Mouse (Mus musculus) thymus, adult 2 months (tissue): Measurements from ENCODE around the gene Cyp39a1. TPM values are rescaled to one million over a fixed set of nuclear protein-coding genes. Genes with fewer than 3 reads are reported as not detected.

Experiments used
- DNase-seq: peaks from one replicate; pipeline ENCODE4 v3.0.0; 2021
- H3K27ac ChIP-seq: fragments of 200-500 bp; 2 replicates; pipeline ENCODE4 v1.5.1; 2012; ENCODE audit warnings: low read length, control low read depth; ENCODE audit not compliant: control insufficient read depth, insufficient read depth
- H3K27me3 ChIP-seq: fragments of 200-500 bp; 2 replicates; pipeline ENCODE4 v1.6.1; 2012; ENCODE audit warnings: mild to moderate bottlenecking, low read length, moderate library complexity, mixed read lengths; ENCODE audit not compliant: control insufficient read depth, insufficient read depth
- H3K36me3 ChIP-seq: fragments of 200-500 bp; 2 replicates; pipeline ENCODE4 v1.6.1; 2012; ENCODE audit warnings: mild to moderate bottlenecking, low read length, moderate library complexity; ENCODE audit not compliant: control insufficient read depth, insufficient read depth
- H3K4me1 ChIP-seq: fragments of 200-500 bp; replicated peaks from 2 replicates; pipeline ENCODE4 v1.6.1; 2012; ENCODE audit warnings: low read length; ENCODE audit not compliant: control insufficient read depth, insufficient read depth
- H3K4me3 ChIP-seq: fragments of 200-500 bp; 2 replicates; pipeline ENCODE4 v1.5.1; 2012; ENCODE audit warnings: mild to moderate bottlenecking, low read length, control low read depth, moderate library complexity; ENCODE audit not compliant: control insufficient read depth, insufficient read depth
- CTCF ChIP-seq: fragments of 200-500 bp; IDR thresholded peaks from 2 replicates; pipeline ENCODE4 v1.5.1; 2012; ENCODE audit warnings: mild to moderate bottlenecking, control low read depth, low read length, moderate library complexity, borderline replicate concordance; ENCODE audit not compliant: control insufficient read depth, poor library complexity, insufficient read depth; ENCODE audit errors: extremely low read depth
- POLR2A ChIP-seq: fragments of 200-500 bp; IDR thresholded peaks from 2 replicates; pipeline ENCODE4 v1.6.1; 2012; ENCODE audit warnings: mild to moderate bottlenecking, low read length, control low read depth, moderate library complexity; ENCODE audit not compliant: control insufficient read depth, poor library complexity, insufficient read depth; ENCODE audit errors: extremely low read depth
- WGBS: fragments of 180-500 bp; shearing (Covaris S2); methylation state at CpG from one replicate; pipeline ENCODE4 v1.1.7; 2018; 5-methylcytosine and 5-hydroxymethylcytosine counted together
- polyA plus RNA-seq: library from polyadenylated mRNA; depleted of rRNA; stranded (reverse); fragments of >200 nt; gene quantifications from 2 replicates; pipeline ENCODE4 v1.2.3, GENCODE M21; 2012

The Cyp39a1 gene
- polyA plus RNA-seq, 1 experiment, result 0.35 TPM

DNA sequence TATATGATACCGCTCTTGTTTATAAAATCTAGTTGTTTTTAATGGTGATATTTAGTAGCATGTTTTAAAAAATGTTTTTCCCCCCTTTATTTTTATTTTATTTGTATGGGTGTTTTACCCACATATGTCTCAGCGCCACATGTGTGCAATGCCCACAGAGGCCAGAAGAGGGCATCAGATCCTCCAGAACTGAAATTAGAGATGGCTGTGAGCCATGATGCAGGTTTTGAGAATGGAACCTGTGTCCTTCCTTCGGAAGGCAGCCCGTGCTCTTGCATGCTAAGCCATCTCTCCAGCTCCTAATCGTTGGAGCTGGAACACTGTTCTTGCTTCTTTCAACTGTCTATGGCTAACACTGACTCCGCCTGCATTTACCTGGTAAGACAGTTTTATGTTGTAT, 33.8 kb downstream of the Cyp39a1 start:
- 66% methylated on average over 6 of the region's 6 CpGs for WGBS
- H3K4me1 ChIP-seq, result no peaks in the 10 kb centered on the region
- peak; percentile 53 for DNase-seq

DNA sequence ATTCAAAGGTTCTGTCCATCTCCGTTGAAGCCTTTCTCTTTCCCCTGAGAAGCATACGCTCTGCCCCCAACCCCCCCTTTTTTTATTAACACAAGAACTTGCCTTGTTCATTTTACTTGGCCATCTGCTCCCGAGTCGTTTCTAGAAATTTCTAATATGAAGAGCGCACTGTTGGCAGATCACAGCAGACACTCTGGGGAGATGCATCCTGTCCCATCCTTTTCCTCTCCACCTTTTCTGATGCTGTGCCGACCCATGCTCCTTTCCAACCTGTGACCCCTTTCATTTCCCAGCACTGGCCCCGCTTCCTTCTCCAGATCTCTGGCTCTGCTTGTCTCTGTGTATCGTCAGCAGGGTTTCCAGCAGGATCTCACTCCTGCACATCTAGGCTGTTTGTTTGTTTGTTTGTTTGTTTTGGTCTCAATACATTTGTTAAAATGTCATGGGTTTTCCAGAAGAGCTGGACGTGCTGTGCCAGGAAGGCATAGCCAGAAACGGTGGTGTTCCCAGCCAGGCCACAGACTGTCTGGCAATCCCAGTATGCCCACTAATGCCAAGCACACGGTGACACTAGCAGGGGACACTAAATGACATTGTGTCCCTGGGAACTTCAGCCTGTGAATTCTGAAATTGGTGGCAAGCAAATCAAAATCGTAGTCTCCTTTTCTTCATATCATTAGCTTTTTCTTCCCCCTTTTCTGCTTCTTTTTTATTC, 37.1 kb downstream of the Cyp39a1 start:
- WGBS, result 93% methylated on average over 12 of the region's 12 CpGs
- no peaks in the 10 kb centered on the region for H3K36me3 ChIP-seq
- H3K27ac ChIP-seq, result no peak overlapping the region
- H3K4me1 ChIP-seq, result no peaks in the 10 kb centered on the region
- no peak overlapping the region for H3K4me3 ChIP-seq
- TF ChIP-seq CTCF, result no peak
- no peak for TF ChIP-seq POLR2A
- no peaks in the 10 kb centered on the region for H3K27me3 ChIP-seq
- no peak for DNase-seq

More for the DNA sequence above, 33.8 kb downstream of the Cyp39a1 start:
- Histone ChIP-seq H3K27ac (no peak overlapping the region), H3K4me3 (no peak overlapping the region), H3K36me3 (no peaks in the 10 kb centered on the region), H3K27me3 (no peaks in the 10 kb centered on the region)
- no peak for TF ChIP-seq POLR2A
- no peak for TF ChIP-seq CTCF

DNA sequence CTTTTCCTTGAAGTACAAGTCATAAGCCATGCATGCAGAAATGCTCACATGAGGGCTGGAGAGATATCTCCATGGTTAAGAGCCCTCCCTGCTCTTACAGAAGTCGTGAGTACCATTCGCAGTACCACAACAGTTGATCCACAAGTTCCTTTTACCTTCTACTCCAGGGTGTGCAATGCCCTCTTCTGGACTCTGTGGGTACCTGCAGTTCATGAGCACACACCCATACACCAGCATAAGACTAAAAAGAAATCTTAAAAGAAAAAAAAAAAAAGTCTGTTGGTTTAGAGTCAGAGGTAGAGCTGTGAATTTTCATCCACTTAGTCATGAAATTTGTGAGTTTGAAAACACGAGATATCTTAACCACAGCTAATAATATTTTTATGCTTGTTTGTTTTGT, 39.5 kb downstream of the Cyp39a1 start:
- TF ChIP-seq POLR2A (no peak), CTCF (no peak)
- H3K27ac ChIP-seq, result no peak overlapping the region
- no peak overlapping the region for H3K4me3 ChIP-seq
- H3K4me1 ChIP-seq, result no peaks in the 10 kb centered on the region
- 98% methylated on average over 3 of the region's 3 CpGs for WGBS
- DNase-seq, result no peak
- no peaks in the 10 kb centered on the region for H3K27me3 ChIP-seq
- H3K36me3 ChIP-seq, result no peaks in the 10 kb centered on the region

DNA sequence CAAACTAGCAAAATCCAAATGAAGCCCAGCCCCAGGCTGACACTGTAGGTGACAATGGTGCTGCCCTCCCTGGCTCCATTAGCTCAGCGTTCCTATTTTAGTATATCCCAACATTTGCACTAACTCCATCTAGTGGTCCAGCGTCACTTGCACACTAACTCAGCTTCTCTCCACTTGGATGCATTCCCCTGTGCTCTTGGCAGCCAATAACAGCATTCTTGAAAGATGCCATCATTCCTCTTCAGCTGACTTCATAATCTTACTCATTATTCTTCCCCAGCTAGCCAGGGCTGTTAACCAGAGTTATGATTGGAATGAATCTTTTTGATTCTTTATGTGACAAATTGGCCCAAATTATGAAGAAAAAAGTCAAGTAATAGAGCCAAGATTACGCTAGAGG, 40.0 kb downstream of the Cyp39a1 start:
- H3K27ac ChIP-seq, result no peak overlapping the region
- no peak for DNase-seq
- no peaks in the 10 kb centered on the region for H3K4me1 ChIP-seq
- no peak for TF ChIP-seq POLR2A
- TF ChIP-seq CTCF, result no peak
- H3K27me3 ChIP-seq, result no peaks in the 10 kb centered on the region
- 95% methylated on average over 3 of the region's 3 CpGs for WGBS
- no peak overlapping the region for H3K4me3 ChIP-seq
- H3K36me3 ChIP-seq, result no peaks in the 10 kb centered on the region

GRCm38 (mm10) chr17:43711557-43712352, 44.5 kb downstream of the Cyp39a1 start:
- Histone ChIP-seq H3K36me3 (no peaks in the 10 kb centered on the region), H3K4me1 (no peaks in the 10 kb centered on the region), H3K27ac (no peak overlapping the region), H3K4me3 (no peak overlapping the region), H3K27me3 (no peaks in the 10 kb centered on the region)
- no peak for DNase-seq
- WGBS, result 96% methylated on average over 7 of the region's 7 CpGs
- no peak for TF ChIP-seq CTCF
- TF ChIP-seq POLR2A, result no peak

GRCm38 (mm10) chr17:43714191-43714590, 47.0 kb downstream of the Cyp39a1 start:
- WGBS, result 85% methylated on average over 3 of the region's 3 CpGs
- H3K27ac ChIP-seq, result no peak overlapping the region
- no peaks in the 10 kb centered on the region for H3K4me1 ChIP-seq
- H3K27me3 ChIP-seq, result no peaks in the 10 kb centered on the region
- no peak overlapping the region for H3K4me3 ChIP-seq
- TF ChIP-seq POLR2A (no peak), CTCF (no peak)
- no peaks in the 10 kb centered on the region for H3K36me3 ChIP-seq
- no peak for DNase-seq

DNA sequence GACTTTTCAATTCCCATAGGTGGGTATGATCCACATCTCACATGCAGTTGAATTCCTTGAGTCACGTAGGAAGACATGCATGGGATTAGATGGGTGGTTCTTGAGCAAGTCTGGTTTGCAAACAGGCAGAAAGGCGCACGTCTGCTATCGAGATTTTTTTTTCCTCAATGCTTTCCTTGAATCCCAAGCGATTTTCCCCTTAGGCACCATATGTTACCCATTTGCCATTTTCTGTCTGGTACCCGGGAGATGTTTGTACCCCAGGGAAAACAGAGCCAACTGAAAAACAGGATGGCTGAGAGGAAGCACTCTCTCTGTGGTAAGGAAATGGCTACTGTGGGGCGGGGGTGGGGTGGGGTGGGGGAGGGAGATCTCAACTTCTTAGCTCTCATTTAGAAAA, 49.4 kb downstream of the Cyp39a1 start:
- TF ChIP-seq CTCF (no peak), POLR2A (no peak)
- WGBS, result 61% methylated on average over 7 of the region's 7 CpGs
- H3K27ac ChIP-seq, result no peak overlapping the region

More for the DNA sequence above, 49.4 kb downstream of the Cyp39a1 start:
- Histone ChIP-seq H3K4me3 (no peak overlapping the region), H3K36me3 (no peaks in the 10 kb centered on the region), H3K27me3 (no peaks in the 10 kb centered on the region), H3K4me1 (no peaks in the 10 kb centered on the region)
- DNase-seq, result no peak
